Mouse (Mus musculus) midbrain, embryonic 16.5 days (tissue): Measurements from ENCODE around the gene Dennd4b. TPM values are rescaled to one million over a fixed set of nuclear protein-coding genes. Genes with fewer than 3 reads are reported as not detected.
A peak's percentile ranks its signal among the peaks of the same experiment; 100 is the strongest.

Source experiments
- ATAC-seq: fragments of 200-750 bp; cut with Nextera tagmentation; 2 replicates; pipeline ENCODE4 v1.8.0; 2017; ENCODE audit warnings: moderate TSS enrichment
- H3K27ac ChIP-seq: fragments of 300-500 bp; sonication (generic); 2 replicates; pipeline ENCODE4 v1.5.1; 2014; ENCODE audit warnings: mild to moderate bottlenecking, low read length, mixed read lengths
- H3K27me3 ChIP-seq: fragments of 300-500 bp; sonication (generic); 2 replicates; pipeline ENCODE4 v1.6.1; 2014; ENCODE audit warnings: low read depth, low read length, mixed read lengths; ENCODE audit not compliant: control insufficient read depth, insufficient read depth
- H3K36me3 ChIP-seq: fragments of 300-500 bp; sonication (generic); 2 replicates; pipeline ENCODE4 v1.6.1; 2014; ENCODE audit warnings: mild to moderate bottlenecking, low read length, moderate library complexity, mixed read lengths; ENCODE audit not compliant: control insufficient read depth, insufficient read depth
- H3K4me1 ChIP-seq: fragments of 300-500 bp; sonication (generic); 2 replicates; pipeline ENCODE4 v1.6.1; 2014; ENCODE audit warnings: mild to moderate bottlenecking, low read length, mixed read lengths; ENCODE audit not compliant: control insufficient read depth, insufficient read depth
- H3K4me2 ChIP-seq: fragments of 300-500 bp; sonication (generic); 2 replicates; pipeline ENCODE4 v1.6.1; 2014; ENCODE audit warnings: mild to moderate bottlenecking, low read length, mixed read lengths
- H3K4me3 ChIP-seq: fragments of 300-500 bp; sonication (generic); 2 replicates; pipeline ENCODE4 v1.5.1; 2014; ENCODE audit warnings: low read depth, mild to moderate bottlenecking, low read length, moderate library complexity, mixed read lengths
- H3K9ac ChIP-seq: fragments of 300-500 bp; sonication (generic); 2 replicates; pipeline ENCODE4 v1.6.1; 2014; ENCODE audit warnings: low read depth, low read length, mixed read lengths
- H3K9me3 ChIP-seq: fragments of 300-500 bp; sonication (generic); replicated peaks from 2 replicates; pipeline ENCODE4 v1.6.1; 2014; ENCODE audit warnings: mild to moderate bottlenecking, low read length, mixed read lengths; ENCODE audit not compliant: control insufficient read depth, poor library complexity, severe bottlenecking
- WGBS: fragments of 180-500 bp; shearing (Covaris S2); extraction: QIAGEN DNeasy Blood & Tissue Kit; methylation state at CpG from one replicate; pipeline ENCODE4 v1.1.7; 2014; 5-methylcytosine and 5-hydroxymethylcytosine counted together
- polyA plus RNA-seq: library from polyadenylated mRNA; unstranded; fragments of >200 nt; fragmentation: Nextera tagmentation; extraction: Ambion mirVana; gene quantifications from 2 replicates; pipeline ENCODE4 v1.2.1, GENCODE M21; 2015

Gene Dennd4b
- polyA plus RNA-seq, 1 experiment from 2014 or later: 7.8 TPM

DNA sequence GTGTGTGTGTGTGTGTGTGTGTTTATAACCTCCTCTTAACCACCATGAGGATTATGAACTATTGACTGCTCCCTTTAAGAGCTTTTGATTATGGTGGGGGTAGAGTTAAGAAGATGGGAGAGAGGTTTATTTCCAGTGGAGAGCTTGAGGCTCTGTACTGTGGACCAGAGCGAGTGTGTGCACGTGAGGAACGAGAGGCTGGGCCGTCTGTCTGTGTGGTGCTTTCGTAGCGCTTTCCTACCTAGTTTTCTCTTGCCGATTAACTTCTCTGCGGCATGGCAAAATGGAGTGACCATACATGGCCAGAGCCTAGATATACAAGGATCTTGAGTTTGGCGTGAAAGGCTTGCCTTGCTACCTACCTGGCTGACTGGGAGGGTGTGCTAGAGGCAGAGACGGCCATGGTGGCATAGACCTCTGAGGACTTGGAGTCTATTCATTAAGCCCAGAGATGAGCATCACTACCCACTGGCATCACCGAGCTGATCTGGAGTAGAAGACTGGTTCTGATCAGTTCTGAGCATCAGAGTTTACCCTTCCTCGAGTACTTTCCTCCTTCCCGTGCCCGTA, 9.1 kb upstream of the Dennd4b start:
- Histone ChIP-seq H3K27ac (no peak overlapping the region), H3K4me1 (peaks cover 16% of the 10 kb centered on the region), H3K4me2 (no peak overlapping the region; the same call in 1 of the 2 replicates), H3K36me3 (peaks cover 22% of the 10 kb centered on the region), H3K9ac (no peak overlapping the region), H3K4me3 (no peak overlapping the region), H3K27me3 (no peaks in the 10 kb centered on the region), H3K9me3 (no peaks in the 10 kb centered on the region)
- ATAC-seq: no peak
- 95% methylated on average over 14 of the region's 14 CpGs for WGBS

DNA sequence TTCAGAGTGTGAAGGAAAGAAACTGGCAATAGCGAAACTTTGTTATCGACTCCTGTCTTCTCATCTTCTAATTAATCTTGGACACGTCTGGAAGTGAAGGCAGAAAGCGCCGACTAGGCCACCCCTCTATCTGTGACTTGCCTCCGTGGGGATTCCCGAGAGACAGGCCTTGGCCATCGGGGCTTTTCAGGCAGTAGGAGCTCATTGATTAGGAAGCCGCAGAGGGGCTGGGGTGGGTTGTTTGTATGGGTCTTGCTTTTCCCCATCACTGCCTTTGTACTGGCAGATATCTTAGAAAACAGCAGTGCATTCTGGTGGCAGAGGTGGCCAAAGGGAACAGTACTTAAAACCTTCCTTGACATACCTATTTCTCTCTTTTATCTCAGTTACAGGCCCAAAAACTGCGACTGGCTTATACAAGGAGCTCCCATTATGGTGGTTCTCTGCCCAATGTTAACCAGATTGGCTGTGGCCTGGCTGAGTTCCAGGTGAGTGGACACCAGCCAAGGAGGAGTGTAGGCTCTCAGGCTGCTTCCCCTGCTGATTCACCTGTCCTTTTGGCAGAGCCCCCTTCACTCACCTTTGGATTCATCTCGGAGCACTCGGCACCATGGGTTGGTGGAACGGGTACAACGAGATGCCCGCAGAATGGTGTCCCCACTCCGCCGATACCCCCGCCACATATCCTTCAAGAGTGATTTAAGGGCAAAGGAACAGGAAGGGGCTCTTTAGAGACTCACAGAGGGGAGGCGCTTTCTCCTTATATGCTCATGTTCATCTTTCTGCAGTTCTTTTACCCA, 8.1 kb upstream of the Dennd4b start:
- ATAC-seq: no peak
- peaks cover 30% of the 10 kb centered on the region for H3K36me3 ChIP-seq
- no peak overlapping the region for H3K4me2 ChIP-seq
- H3K27me3 ChIP-seq: no peaks in the 10 kb centered on the region
- H3K9me3 ChIP-seq: no peaks in the 10 kb centered on the region
- H3K4me1 ChIP-seq: peaks cover 16% of the 10 kb centered on the region
- WGBS: 94% methylated on average over 19 of the region's 19 CpGs
- no peak overlapping the region for H3K4me3 ChIP-seq
- no peak overlapping the region for H3K9ac ChIP-seq
- H3K27ac ChIP-seq: no peak overlapping the region

DNA sequence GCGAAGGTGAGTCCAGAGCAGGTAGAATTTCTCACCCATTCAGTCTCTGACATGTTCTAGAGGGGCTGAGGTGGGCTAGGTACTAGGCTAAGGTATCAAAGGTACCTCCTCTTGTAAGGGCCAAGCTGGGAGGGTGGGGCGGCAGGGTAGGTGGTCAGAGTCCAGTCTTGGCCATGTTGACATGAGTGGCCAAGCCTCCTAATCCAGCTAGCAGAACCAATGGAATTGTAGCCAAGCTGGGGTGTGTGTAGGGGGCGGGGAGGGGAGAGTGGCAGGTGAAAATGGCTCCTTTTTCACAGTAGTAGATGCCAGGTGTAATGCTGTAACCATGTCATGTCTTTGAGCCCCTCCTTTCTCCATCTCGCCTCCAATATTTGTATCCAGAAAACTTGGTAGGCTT, 6.5 kb upstream of the Dennd4b start:
- Histone ChIP-seq H3K36me3 (peaks cover 45% of the 10 kb centered on the region), H3K4me2 (no peak overlapping the region), H3K4me3 (no peak overlapping the region), H3K9me3 (no peaks in the 10 kb centered on the region), H3K27ac (no peak overlapping the region), H3K27me3 (no peaks in the 10 kb centered on the region), H3K9ac (no peak overlapping the region), H3K4me1 (peaks cover 14% of the 10 kb centered on the region)
- no peak for ATAC-seq
- WGBS: 92% methylated on average over 4 of the region's 4 CpGs

DNA sequence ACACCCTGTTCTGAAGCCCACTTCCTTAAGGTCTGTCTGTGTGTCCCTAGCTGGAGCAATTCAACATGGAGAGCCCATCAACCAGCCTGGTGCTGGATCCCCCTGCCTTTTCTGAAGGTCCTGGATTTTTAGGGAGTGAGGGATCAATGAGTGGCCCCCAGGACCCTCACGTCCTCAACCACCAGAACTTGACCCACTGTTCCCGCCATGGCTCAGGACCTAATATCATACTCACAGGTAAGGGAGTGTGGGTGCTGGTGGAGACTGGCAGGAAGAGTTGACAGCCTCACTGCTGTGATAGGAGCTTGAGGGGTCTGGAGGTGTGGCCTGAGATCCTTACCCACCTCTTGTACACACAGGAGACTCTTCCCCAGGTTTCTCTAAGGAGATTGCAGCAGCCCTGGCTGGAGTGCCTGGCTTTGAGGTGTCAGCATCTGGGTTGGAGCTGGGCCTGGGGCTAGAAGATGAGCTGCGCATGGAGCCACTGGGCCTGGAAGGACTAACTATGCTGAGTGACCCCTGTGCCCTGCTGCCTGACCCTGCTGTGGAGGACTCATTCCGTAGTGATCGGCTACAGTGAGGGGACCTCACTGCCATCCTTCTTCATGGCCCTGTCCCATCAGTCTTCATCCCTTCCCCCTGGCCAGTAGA, 1.7 kb upstream of the Dennd4b start:
- 88% methylated on average over 5 of the region's 5 CpGs for WGBS
- ATAC-seq: no peak
- no peak overlapping the region for H3K4me3 ChIP-seq
- no peaks in the 10 kb centered on the region for H3K27me3 ChIP-seq
- H3K4me2 ChIP-seq: no peak overlapping the region
- no peaks in the 10 kb centered on the region for H3K9me3 ChIP-seq
- no peak overlapping the region for H3K27ac ChIP-seq
- H3K36me3 ChIP-seq: peaks cover 48% of the 10 kb centered on the region
- H3K9ac ChIP-seq: no peak overlapping the region
- peaks cover 10% of the 10 kb centered on the region for H3K4me1 ChIP-seq

DNA sequence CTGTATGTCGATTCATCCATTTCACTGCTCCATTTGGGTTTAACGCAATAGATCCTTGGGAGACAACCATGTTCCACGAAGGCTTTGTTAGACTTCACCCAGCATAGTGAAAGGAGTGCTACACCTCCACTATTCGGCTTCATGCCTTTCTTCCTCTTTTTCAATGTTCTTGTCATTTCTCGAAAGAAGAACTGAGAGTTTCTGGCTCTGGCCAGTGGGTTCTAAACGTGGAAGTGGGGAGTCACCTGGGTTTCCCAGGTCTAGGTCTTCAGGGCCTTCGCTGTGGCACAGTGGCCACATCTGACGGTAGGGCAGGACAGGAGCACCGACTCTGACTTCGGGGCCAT, 325 bp upstream of the Dennd4b start:
- peak overlapping the region; percentile 96; the same call in 1 of the 2 replicates for H3K27ac ChIP-seq
- H3K4me2 ChIP-seq: peak overlapping the region; percentile 80; the same call in 1 of the 2 replicates
- peak overlapping the region; percentile 88 for H3K4me3 ChIP-seq
- H3K4me1 ChIP-seq: peaks cover 10% of the 10 kb centered on the region
- WGBS: 38% methylated on average over 10 of the region's 10 CpGs
- no peak overlapping the region for H3K9ac ChIP-seq
- H3K27me3 ChIP-seq: no peaks in the 10 kb centered on the region
- no peaks in the 10 kb centered on the region for H3K9me3 ChIP-seq
- peaks cover 37% of the 10 kb centered on the region for H3K36me3 ChIP-seq
- ATAC-seq: no peak

DNA sequence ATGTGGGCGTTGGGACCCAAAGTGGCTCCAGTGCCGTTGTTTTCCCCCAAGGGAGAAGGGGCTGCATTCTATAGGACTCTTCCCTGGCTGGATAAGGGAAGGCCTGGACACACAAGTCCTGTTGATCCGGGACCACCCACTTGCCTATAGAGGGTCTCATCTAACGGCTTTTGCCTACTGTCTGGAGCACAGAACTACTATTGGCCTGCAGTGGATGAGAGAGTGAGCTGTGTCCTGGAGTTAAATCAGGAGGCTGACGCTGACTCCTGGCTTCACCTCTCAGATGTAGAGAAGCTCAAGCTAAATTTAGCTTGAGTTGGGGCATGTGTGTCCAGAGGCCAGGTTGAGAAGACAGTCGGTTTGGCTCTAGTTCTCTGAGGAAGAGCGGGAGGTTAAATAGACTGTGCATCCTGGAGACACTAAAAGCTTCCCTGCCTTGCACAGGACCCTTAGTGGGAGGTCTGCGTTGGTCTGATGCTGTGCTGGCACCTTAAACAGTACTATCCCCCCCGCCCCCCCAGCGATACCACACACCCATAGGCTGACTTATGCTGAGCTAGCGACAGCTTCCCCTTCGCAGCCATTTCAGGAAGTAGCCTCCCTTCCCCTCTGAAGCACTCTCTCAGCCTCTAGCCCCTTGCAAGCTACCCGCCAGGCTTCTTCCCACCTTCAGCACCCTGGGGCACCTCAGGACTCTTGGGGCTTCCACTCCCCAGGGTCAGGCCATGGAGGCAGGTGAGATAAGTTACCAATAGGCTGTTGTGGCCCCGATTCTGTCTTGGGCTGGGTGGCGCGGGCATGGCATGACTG, 1.2 kb downstream of the Dennd4b start:
- Histone ChIP-seq H3K9me3 (no peaks in the 10 kb centered on the region), H3K4me2 (peak overlapping the region; percentile 80)
- WGBS: 22% methylated on average over 15 of the region's 16 CpGs

DNA sequence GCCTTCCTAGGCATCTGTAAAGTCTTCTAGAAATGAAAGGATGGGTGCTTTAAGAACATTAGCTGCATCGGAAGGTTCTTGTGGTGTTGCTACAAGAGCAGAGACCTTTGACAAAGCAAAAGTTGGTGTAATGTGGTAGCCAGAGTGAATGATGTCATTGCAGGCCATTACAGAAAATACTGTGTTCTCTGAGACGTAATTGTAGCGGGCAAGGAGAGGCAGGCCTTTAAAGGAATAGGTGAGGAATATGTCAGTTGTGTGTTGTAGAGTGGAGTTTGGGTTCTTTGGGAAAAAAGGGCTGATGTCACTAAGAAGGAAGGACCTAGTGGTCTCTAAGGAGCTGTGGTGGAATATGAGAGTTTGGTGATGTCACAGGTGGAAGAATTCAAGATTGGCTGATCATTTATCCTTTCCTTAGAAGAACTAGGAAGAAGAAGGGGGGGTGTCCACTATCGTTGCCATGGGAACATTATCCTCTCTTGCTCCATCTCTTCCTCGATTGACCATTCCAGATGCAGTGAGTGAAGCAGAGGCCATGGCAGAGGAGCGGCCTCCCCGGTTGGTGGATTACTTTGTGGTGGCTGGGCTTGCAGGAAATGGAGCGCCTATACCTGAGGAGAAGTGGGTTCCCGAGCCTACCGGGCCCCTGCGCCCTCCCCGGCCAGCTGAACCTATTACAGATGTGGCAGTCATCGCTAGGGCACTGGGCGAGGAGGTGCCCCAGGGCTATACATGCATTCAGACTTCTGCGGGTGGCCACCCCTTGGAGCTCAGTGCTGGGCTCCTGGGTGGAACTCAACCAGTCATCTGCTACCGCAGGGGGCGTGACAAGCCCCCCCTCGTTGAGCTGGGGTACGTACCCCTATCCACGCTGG, 2.2 kb downstream of the Dennd4b start:
- Histone ChIP-seq H3K4me3 (no peak overlapping the region), H3K9me3 (no peaks in the 10 kb centered on the region), H3K27ac (no peak overlapping the region), H3K4me1 (peaks cover 10% of the 10 kb centered on the region), H3K4me2 (no peak overlapping the region), H3K36me3 (peaks cover 16% of the 10 kb centered on the region), H3K27me3 (no peaks in the 10 kb centered on the region), H3K9ac (no peak overlapping the region)
- 91% methylated on average over 20 of the region's 20 CpGs for WGBS
- ATAC-seq: no peak

More for the DNA sequence above, 1.2 kb downstream of the Dennd4b start:
- ATAC-seq: peak; percentile 52; the same call in 1 of the 2 replicates
- H3K27ac ChIP-seq: peak overlapping the region; percentile 96
- peak overlapping the region; percentile 89 for H3K9ac ChIP-seq
- no peaks in the 10 kb centered on the region for H3K27me3 ChIP-seq
- H3K4me1 ChIP-seq: peaks cover 10% of the 10 kb centered on the region
- H3K4me3 ChIP-seq: peak overlapping the region; percentile 88
- peaks cover 25% of the 10 kb centered on the region for H3K36me3 ChIP-seq

- H3K4me2 ChIP-seq: no peak overlapping the region
- peaks cover 13% of the 10 kb centered on the region for H3K36me3 ChIP-seq
- no peaks in the 10 kb centered on the region for H3K9me3 ChIP-seq
- no peak overlapping the region for H3K27ac ChIP-seq
- 97% methylated on average over 11 of the region's 11 CpGs for WGBS
- H3K9ac ChIP-seq: no peak overlapping the region
- no peaks in the 10 kb centered on the region for H3K27me3 ChIP-seq
- H3K4me3 ChIP-seq: no peak overlapping the region
- peaks cover 10% of the 10 kb centered on the region for H3K4me1 ChIP-seq
- no peak for ATAC-seq
Observed at GRCm38 (mm10) chr3:90268190-90268589, 3.2 kb downstream of the Dennd4b start.
